In genomic region chr14:46391621-46392170, GRCm38 (mm10) we compare ENCODE assay signal across 36 mouse cellular contexts. TPM values are rescaled to one million over a fixed set of nuclear protein-coding genes. Genes with fewer than 3 reads are reported as not detected.
A peak's percentile ranks its signal among the peaks of the same experiment; 100 is the strongest.
DNase-seq lines count a peak whose midpoint lies in the region; ATAC-seq and TF ChIP-seq lines count a peak whose summit lies in the region.
"Had no signal": no experiment of that assay in that cellular context is flagged by ENCODE, and none has a peak within 500 bp of the region (broad histone marks: within the 10 kb centered on the region; RNA-seq: fewer than 3 reads in every experiment).

No protein-coding gene starts in this region.

- ATAC-seq in forebrain, embryonic 11.5 days (replicated peaks; ENCODE audit: low FRiP score), result no peak
- no peak for ATAC-seq in forebrain, embryonic 14.5 days
- ATAC-seq: CD4-positive, CD25-positive, alpha-beta regulatory T cell, adult 4 months; forebrain, embryonic 13.5 days; forebrain, postnatal 0 days; hindbrain, embryonic 16.5 days; intestine, embryonic 15.5 days had no signal

- peak overlapping the region; percentile 65 for H3K9ac ChIP-seq in ES-Bruce4 (ENCODE audit: low read depth, poor library complexity, severe bottlenecking)
- no peak overlapping the region for H3K9ac ChIP-seq in forebrain, embryonic 11.5 days (ENCODE audit: low read length)
- H3K9ac ChIP-seq in forebrain, embryonic 14.5 days (ENCODE audit: low read length), result no peak overlapping the region
- H3K9ac ChIP-seq: embryonic facial prominence, embryonic 13.5 days; forebrain, embryonic 13.5 days; forebrain, postnatal 0 days; hindbrain, embryonic 13.5 days; intestine, embryonic 15.5 days had no signal

- no peaks in the 10 kb centered on the region for H3K9me3 ChIP-seq in E14TG2a.4 (ENCODE audit: low read length)
- H3K9me3 ChIP-seq in ES-Bruce4 (replicated peaks; ENCODE audit: control insufficient read depth, insufficient read depth, low read length, poor library complexity, severe bottlenecking), result no peaks in the 10 kb centered on the region
- no peaks in the 10 kb centered on the region for H3K9me3 ChIP-seq in forebrain, embryonic 11.5 days (ENCODE audit: control insufficient read depth, low read length)
- no peaks in the 10 kb centered on the region for H3K9me3 ChIP-seq in forebrain, embryonic 14.5 days (replicated peaks; ENCODE audit: control insufficient read depth, low read length)
- H3K9me3 ChIP-seq: embryonic facial prominence, embryonic 10.5 days; embryonic facial prominence, embryonic 13.5 days; forebrain, embryonic 13.5 days; hindbrain, embryonic 13.5 days; intestine, embryonic 15.5 days had no signal

- H3K27ac ChIP-seq in ES-Bruce4 (ENCODE audit: insufficient read depth, low read length), result peak overlapping the region; percentile 84
- no peak overlapping the region for H3K27ac ChIP-seq in forebrain, embryonic 11.5 days (ENCODE audit: low read depth, low read length)
- no peak overlapping the region for H3K27ac ChIP-seq in forebrain, embryonic 14.5 days (ENCODE audit: low read depth, low read length)
- H3K27ac ChIP-seq: embryonic facial prominence, embryonic 10.5 days; embryonic facial prominence, embryonic 13.5 days; forebrain, embryonic 13.5 days; gastrocnemius, adult 2 months; hindbrain, embryonic 13.5 days; intestine, embryonic 15.5 days had no signal

- H3K36me3 ChIP-seq in E14TG2a.4 (ENCODE audit: insufficient read depth, low read length) (no peaks in the 10 kb centered on the region), ES-Bruce4 (ENCODE audit: control insufficient read depth, insufficient read depth, low read length, poor library complexity, severe bottlenecking) (no peaks in the 10 kb centered on the region)
- H3K36me3 ChIP-seq in forebrain, embryonic 11.5 days (ENCODE audit: control insufficient read depth, insufficient read depth, low read length), result no peaks in the 10 kb centered on the region
- no peaks in the 10 kb centered on the region for H3K36me3 ChIP-seq in forebrain, embryonic 14.5 days (ENCODE audit: control insufficient read depth, insufficient read depth, low read length)
- H3K36me3 ChIP-seq: embryonic facial prominence, embryonic 10.5 days; embryonic facial prominence, embryonic 13.5 days; hindbrain, embryonic 13.5 days; intestine, embryonic 15.5 days had no signal

- H3K4me2 ChIP-seq in forebrain, embryonic 11.5 days (ENCODE audit: low read depth, low read length, severe bottlenecking), result no peak overlapping the region
- no peak overlapping the region for H3K4me2 ChIP-seq in forebrain, embryonic 14.5 days (ENCODE audit: low read length)
- H3K4me2 ChIP-seq: forebrain, embryonic 13.5 days; heart, embryonic 11.5 days; hindbrain, embryonic 13.5 days; intestine, embryonic 15.5 days had no signal

- 47% methylated on average over 6 of the region's 6 CpGs for WGBS in forebrain, embryonic 11.5 days
- 55% methylated on average over 6 of the region's 6 CpGs for WGBS in forebrain, embryonic 14.5 days

- H3K27me3 ChIP-seq in E14TG2a.4 (ENCODE audit: insufficient read depth, low read length) (peaks cover 17% of the 10 kb centered on the region), ES-Bruce4 (ENCODE audit: control insufficient read depth, insufficient read depth, low read length, poor library complexity, severe bottlenecking) (0 out of 2 replicates have a peak, but pooled peaks cover 4% of the 10 kb centered on the region)
- peaks cover 47% of the 10 kb centered on the region for H3K27me3 ChIP-seq in forebrain, embryonic 11.5 days (ENCODE audit: control insufficient read depth, insufficient read depth, low read length)
- peaks cover 61% of the 10 kb centered on the region for H3K27me3 ChIP-seq in forebrain, embryonic 14.5 days (replicated peaks; ENCODE audit: control insufficient read depth, insufficient read depth, low read length)

- peak; percentile 97 for DNase-seq in R1 (ENCODE audit: low read depth, low spot score)
- DNase-seq in adrenal gland, postnatal 10 days, result no peak
- no peak for DNase-seq in forebrain, embryonic 11.5 days (ENCODE audit: low spot score)
- DNase-seq in forebrain, embryonic 14.5 days (ENCODE audit: low spot score), result no peak
- DNase-seq: adrenal gland, adult 2 months; adrenal gland, postnatal 25 days; cerebellum, adult 11-12 months; cerebellum, adult 8-10 months; cerebellum, postnatal 10 days; cerebellum, postnatal 36 days; embryo, embryonic 11 days; forebrain, postnatal 0 days; gastrocnemius, adult 2 months; gastrocnemius, postnatal 14 days; heart, adult 11 months had no signal

- peaks cover 70% of the 10 kb centered on the region for H3K4me1 ChIP-seq in E14TG2a.4 (replicated peaks; ENCODE audit: low read depth, low read length)
- peaks cover 2% of the 10 kb centered on the region for H3K4me1 ChIP-seq in ES-Bruce4 (ENCODE audit: control insufficient read depth, insufficient read depth, low read length)
- peaks cover 5% of the 10 kb centered on the region; the same call in 1 of the 2 replicates for H3K4me1 ChIP-seq in forebrain, embryonic 11.5 days (replicated peaks; ENCODE audit: control insufficient read depth, insufficient read depth, low read length)
- peaks cover 8% of the 10 kb centered on the region; the same call in 1 of the 2 replicates for H3K4me1 ChIP-seq in forebrain, embryonic 14.5 days (ENCODE audit: control insufficient read depth, insufficient read depth, low read length)

- peak; percentile 59; the same call in 1 of the 2 replicates for TF ChIP-seq EP300 in ES-Bruce4 (IDR thresholded peaks at IDR 0.05; ENCODE audit: insufficient read depth, low read depth, low read length)

- no peak for TF ChIP-seq POLR2A in ES-Bruce4 (IDR thresholded peaks at IDR 0.05; ENCODE audit: insufficient read depth, low read length)

- no peak for TF ChIP-seq CTCF in E14TG2a.4 (conservative IDR thresholded peaks at IDR 0.05; ENCODE audit: low read length)
- TF ChIP-seq CTCF in ES-Bruce4 (IDR thresholded peaks at IDR 0.05; ENCODE audit: low read depth, low read length), result no peak

- H3K4me3 ChIP-seq in E14TG2a.4 (replicated peaks; ENCODE audit: low read length) (peak overlapping the region; percentile 82), ES-Bruce4 (ENCODE audit: low read depth, low read length) (no peak overlapping the region)
- no peak overlapping the region for H3K4me3 ChIP-seq in forebrain, embryonic 11.5 days (ENCODE audit: low read depth, low read length)
- H3K4me3 ChIP-seq in forebrain, embryonic 14.5 days (ENCODE audit: low read depth, low read length), result no peak overlapping the region
- H3K4me3 ChIP-seq: embryonic facial prominence, embryonic 13.5 days; erythroblast, embryonic 14.5 days; forebrain, embryonic 13.5 days; gastrocnemius, adult 2 months; hindbrain, embryonic 13.5 days; intestine, embryonic 15.5 days had no signal

RNA-seq across cellular contexts. Expression of gene Bmp4, which starts 1.2 kb away (rescaled TPM):
- polyA plus RNA-seq in ES-Bruce4 (2011; ENCODE audit: insufficient read depth, insufficient read length, low read depth, missing spikeins), result 22.0 and 27.9 TPM in 2 replicates
- 10 to 100 TPM in 1 of 2 experiments, 1 to 10 TPM in 1; 8.6 to 10.3 TPM for total RNA-seq in adrenal gland, postnatal 10 days (2021)
- 15.1 and 19.4 TPM in 2 replicates for polyA plus RNA-seq in forebrain, embryonic 11.5 days (2014; fragmentation: Nextera tagmentation; extraction: Ambion mirVana)
- polyA plus RNA-seq in forebrain, embryonic 14.5 days (2014; fragmentation: Nextera tagmentation; extraction: Ambion mirVana), result 1.2 and 1.7 TPM in 2 replicates
- polyA plus RNA-seq: C2C12; CD4-positive, CD25-positive, alpha-beta regulatory T cell, adult 4 months; erythroblast, embryonic 14.5 days had no signal

RNA-seq across cellular contexts. Expression of gene Gm15217, which starts 12.5 kb away (rescaled TPM):
- not detected in 2 replicates for polyA plus RNA-seq in ES-Bruce4 (2011; ENCODE audit: insufficient read depth, insufficient read length, low read depth, missing spikeins)
- total RNA-seq in adrenal gland, postnatal 10 days (2021), result not detected
- not detected in 2 replicates for polyA plus RNA-seq in forebrain, embryonic 11.5 days (2014; fragmentation: Nextera tagmentation; extraction: Ambion mirVana)
- polyA plus RNA-seq in forebrain, embryonic 14.5 days (2014; fragmentation: Nextera tagmentation; extraction: Ambion mirVana), result not detected in 2 replicates
- total RNA-seq: adrenal gland, adult 2 months; adrenal gland, postnatal 25 days; forebrain, postnatal 0 days; gastrocnemius, adult 2 months; gastrocnemius, postnatal 14 days; gastrocnemius, postnatal 4 days; heart, adult 8-10 months; heart, postnatal 25 days; hematopoietic stem cell, adult 5-6 weeks had no signal
- polyA plus RNA-seq: adrenal gland, adult 2 months; brain, embryonic 14.5 days; C2C12; CD4-positive, CD25-positive, alpha-beta regulatory T cell, adult 4 months; cortical plate, adult 2 months; embryonic facial prominence, embryonic 10.5 days; erythroblast, embryonic 14.5 days; forebrain, embryonic 13.5 days; forebrain, postnatal 0 days; frontal cortex, adult 2 months; heart, embryonic 11.5 days; heart, embryonic 14.5 days; heart, postnatal 0 days; hindbrain, embryonic 13.5 days; hindbrain, embryonic 16.5 days had no signal
